Mouse (Mus musculus) bone marrow, adult 2 months (tissue): ENCODE measurements around the gene Fstl4.

Experiments used
- CTCF ChIP-seq: fragments of 200-500 bp; IDR thresholded peaks from 2 replicates; pipeline ENCODE4 v1.5.1; 2011; ENCODE audit warnings: low read length, control low read depth; ENCODE audit not compliant: control insufficient read depth, insufficient read depth
- POLR2A ChIP-seq: fragments of 200-500 bp; IDR thresholded peaks from 2 replicates; pipeline ENCODE4 v1.6.1; 2011; ENCODE audit warnings: low read depth, mild to moderate bottlenecking, control low read depth, low read length, borderline replicate concordance; ENCODE audit not compliant: control insufficient read depth

- TF ChIP-seq CTCF (no peak), POLR2A (no peak)
Observed at GRCm38 (mm10) chr11:53019509-53019908, 255.1 kb downstream of the Fstl4 start.
